Mouse (Mus musculus) forebrain, embryonic 10.5 days (tissue): Measurements from ENCODE around the gene Carns1. TPM values are rescaled to one million over a fixed set of nuclear protein-coding genes. Genes with fewer than 3 reads are reported as not detected.

Experiments used
- DNase-seq: peaks from one replicate; pipeline ENCODE4 v3.0.0-alpha.2; 2017; ENCODE audit warnings: low spot score; ENCODE audit errors: extremely low spot score
- H3K27ac ChIP-seq: fragments of 300-500 bp; sonication (generic); 2 replicates; pipeline ENCODE4 v1.5.1; 2016; ENCODE audit warnings: mild to moderate bottlenecking
- H3K27me3 ChIP-seq: fragments of 300-500 bp; sonication (generic); 2 replicates; pipeline ENCODE4 v1.6.1; 2016; ENCODE audit warnings: mild to moderate bottlenecking; ENCODE audit not compliant: poor library complexity, severe bottlenecking
- H3K36me3 ChIP-seq: fragments of 300-500 bp; sonication (generic); replicated peaks from 2 replicates; pipeline ENCODE4 v1.6.1; 2016; ENCODE audit warnings: mild to moderate bottlenecking, moderate library complexity
- H3K4me1 ChIP-seq: fragments of 300-500 bp; sonication (generic); 2 replicates; pipeline ENCODE4 v1.6.1; 2016
- H3K4me3 ChIP-seq: fragments of 300-500 bp; sonication (generic); 2 replicates; pipeline ENCODE4 v1.5.1; 2016; ENCODE audit warnings: mild to moderate bottlenecking, moderate library complexity
- H3K9me3 ChIP-seq: fragments of 300-500 bp; sonication (generic); 2 replicates; pipeline ENCODE4 v1.6.1; 2016; ENCODE audit warnings: mild to moderate bottlenecking, moderate library complexity
- WGBS: fragments of 180-500 bp; shearing (Covaris S2); methylation state at CpG from one replicate; pipeline ENCODE4 v1.1.7; 2016; 5-methylcytosine and 5-hydroxymethylcytosine counted together
- microRNA-seq: library from miRNA; unstranded; fragments of <30 nt; microRNA quantifications from one replicate; pipeline ENCODE4, GENCODE M21; 2017
- polyA plus RNA-seq: library from polyadenylated mRNA; unstranded; fragments of >200 nt; fragmentation: Nextera tagmentation; extraction: Ambion mirVana; gene quantifications from 2 replicates; pipeline ENCODE4 v1.2.1, GENCODE M21; 2016

Carns1 gene
- polyA plus RNA-seq, 1 experiment from 2014 or later, result 2.5 TPM

DNA sequence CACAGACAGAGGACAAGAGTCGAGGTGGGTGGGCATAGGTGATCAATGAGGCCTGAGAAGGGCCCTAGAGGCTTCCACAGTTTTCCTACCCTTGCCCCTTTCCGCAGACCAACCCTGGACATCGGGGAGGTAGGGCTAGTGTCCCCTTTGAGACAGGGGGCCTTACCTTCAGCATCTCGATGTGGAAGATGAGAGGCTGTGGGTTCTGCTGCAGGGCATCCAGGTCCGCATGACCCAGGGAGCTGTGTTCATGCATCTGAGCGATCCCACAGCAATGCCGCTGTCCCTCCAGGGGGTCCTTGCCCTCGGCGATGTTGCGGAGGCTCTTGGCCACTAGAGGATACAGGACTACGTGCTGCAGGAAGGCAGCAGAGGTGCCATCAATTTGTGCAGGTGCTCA is 59.5 kb downstream of the Carns1 start:
- no peak overlapping the region for H3K4me3 ChIP-seq
- no peak overlapping the region for H3K27ac ChIP-seq
- H3K9me3 ChIP-seq, result no peaks in the 10 kb centered on the region
- H3K4me1 ChIP-seq, result peaks cover 13% of the 10 kb centered on the region
- H3K27me3 ChIP-seq, result peaks cover 7% of the 10 kb centered on the region; the same call in 1 of the 2 replicates
- 83% methylated on average over 11 of the region's 11 CpGs for WGBS
- peaks cover 73% of the 10 kb centered on the region for H3K36me3 ChIP-seq
- DNase-seq, result no peak

DNA sequence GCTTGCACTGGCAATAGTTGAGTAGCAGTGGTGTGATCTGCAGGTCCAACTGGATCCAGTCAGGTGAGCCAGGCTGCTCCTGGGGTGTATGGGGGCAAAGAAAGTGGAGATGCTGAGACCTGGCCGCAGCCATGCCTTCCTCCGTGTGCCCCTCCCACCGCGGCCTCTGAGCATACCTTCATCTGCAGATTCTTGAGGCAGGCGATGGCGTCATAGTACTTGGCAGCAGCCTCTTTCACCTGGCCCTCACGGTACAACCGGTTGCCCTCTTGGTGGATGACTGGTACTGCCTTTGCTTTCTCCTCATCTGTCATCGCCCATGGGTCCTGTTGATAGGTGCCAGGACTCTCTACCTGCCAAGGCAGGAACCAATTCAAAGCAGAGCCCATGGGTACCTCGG is 60.1 kb downstream of the Carns1 start:
- Histone ChIP-seq H3K27ac (no peak overlapping the region), H3K9me3 (no peaks in the 10 kb centered on the region), H3K4me3 (no peak overlapping the region), H3K4me1 (peaks cover 6% of the 10 kb centered on the region), H3K27me3 (peaks cover 2% of the 10 kb centered on the region; the same call in 1 of the 2 replicates), H3K36me3 (peaks cover 76% of the 10 kb centered on the region)
- DNase-seq, result no peak
- 96% methylated on average over 10 of the region's 10 CpGs for WGBS

DNA sequence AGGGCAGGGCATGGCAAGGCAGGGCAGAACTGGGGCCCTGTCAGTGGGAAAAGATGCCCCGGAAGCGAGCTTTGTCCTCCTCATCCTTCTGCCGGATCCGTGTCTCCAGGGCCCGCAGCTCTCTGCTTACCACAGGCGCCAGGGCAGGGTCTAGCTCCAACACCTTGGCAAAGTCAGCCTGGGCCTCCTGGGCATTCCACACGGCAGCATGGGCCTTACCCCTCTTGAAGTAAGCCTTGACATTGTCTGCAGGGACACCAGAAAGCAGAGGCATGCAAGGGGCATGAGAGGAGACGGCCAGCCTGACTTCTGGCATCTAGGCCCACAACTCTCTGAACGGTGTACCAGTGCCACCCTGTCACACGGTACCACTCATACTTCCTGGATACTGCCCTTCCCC is 60.7 kb downstream of the Carns1 start:
- H3K36me3 ChIP-seq, result peaks cover 78% of the 10 kb centered on the region
- DNase-seq, result no peak
- H3K27me3 ChIP-seq, result no peaks in the 10 kb centered on the region
- H3K9me3 ChIP-seq, result no peaks in the 10 kb centered on the region
- 96% methylated on average over 10 of the region's 10 CpGs for WGBS
- H3K27ac ChIP-seq, result no peak overlapping the region
- H3K4me1 ChIP-seq, result peaks cover 4% of the 10 kb centered on the region
- no peak overlapping the region for H3K4me3 ChIP-seq

Small RNAs within 50 kb of the gene (microRNA-seq; reads per million reads assigned to microRNA genes)
- gene Gm26115, result not detected

Other genes with a start within 250 kb of the Carns1 start
- 0.36 and 0.58 TPM in 2 replicates for gene Aldh3b1, start 245.7 kb downstream of the Carns1 start, polyA plus RNA-seq
- 4.6 and 4.9 TPM in 2 replicates for gene Unc93b1, start 240.3 kb downstream of the Carns1 start, polyA plus RNA-seq
- gene Aldh3b3, start 216.8 kb downstream of the Carns1 start, polyA plus RNA-seq, result not detected in 2 replicates
- gene Aldh3b2, start 203.2 kb downstream of the Carns1 start, polyA plus RNA-seq, result 0.37 and 0.39 TPM in 2 replicates
- 1.8 and 2.5 TPM in 2 replicates for gene Acy3, start 188.9 kb downstream of the Carns1 start, polyA plus RNA-seq
- not detected in 2 replicates for gene Tbx10, start 182.7 kb downstream of the Carns1 start, polyA plus RNA-seq
- gene Nudt8, start 174.9 kb downstream of the Carns1 start, polyA plus RNA-seq, result 24.8 and 30.4 TPM in 2 replicates
- 2.8 and 3.5 TPM in 2 replicates for gene Gm49405, start 174.9 kb downstream of the Carns1 start, polyA plus RNA-seq
- 3.6 and 4.0 TPM in 2 replicates for gene Doc2g, start 172.2 kb downstream of the Carns1 start, polyA plus RNA-seq
- gene Ndufv1, start 162.7 kb downstream of the Carns1 start, polyA plus RNA-seq, result 208 and 210 TPM in 2 replicates
- gene Gstp1, start 137.5 kb downstream of the Carns1 start, polyA plus RNA-seq, result 412 and 423 TPM in 2 replicates
- 0.27 and 0.46 TPM in 2 replicates for gene Gstp2, start 129.5 kb downstream of the Carns1 start, polyA plus RNA-seq
- gene Gstp3, start 115.9 kb downstream of the Carns1 start, polyA plus RNA-seq, result not detected in 2 replicates
- gene Cabp2, start 93.9 kb downstream of the Carns1 start, polyA plus RNA-seq, result not detected in 2 replicates
- gene Cdk2ap2, start 78.3 kb downstream of the Carns1 start, polyA plus RNA-seq, result 85.8 and 86.6 TPM in 2 replicates
- gene Pitpnm1, start 75.5 kb downstream of the Carns1 start, polyA plus RNA-seq, result 12.1 and 15.8 TPM in 2 replicates
- 55.2 and 56.5 TPM in 2 replicates for gene Aip, start 49.6 kb downstream of the Carns1 start, polyA plus RNA-seq
- not detected in 2 replicates for gene Gpr152, start 35.7 kb downstream of the Carns1 start, polyA plus RNA-seq
- not detected in 2 replicates for gene Cabp4, start 31.4 kb downstream of the Carns1 start, polyA plus RNA-seq
- 128 and 130 TPM in 2 replicates for gene Coro1b, start 26.9 kb downstream of the Carns1 start, polyA plus RNA-seq
- gene Ptprcap, start 21.9 kb downstream of the Carns1 start, polyA plus RNA-seq, result 0.71 TPM in 1 of 2 replicates, not detected in the other
- gene Rps6kb2, start 12.1 kb downstream of the Carns1 start, polyA plus RNA-seq, result 59.7 TPM in 2 replicates
- 0.43 and 0.47 TPM in 2 replicates for gene Tbc1d10c, start 15.8 kb upstream of the Carns1 start, polyA plus RNA-seq
- 998 and 1,002 TPM in 2 replicates for gene Ppp1ca, start 16.6 kb upstream of the Carns1 start, polyA plus RNA-seq
- 57.4 and 67.1 TPM in 2 replicates for gene Rad9a, start 26.2 kb upstream of the Carns1 start, polyA plus RNA-seq
- gene Clcf1, start 38.8 kb upstream of the Carns1 start, polyA plus RNA-seq, result 0.86 and 1.1 TPM in 2 replicates
- not detected in 2 replicates for gene AC109138.7, start 38.9 kb upstream of the Carns1 start, polyA plus RNA-seq
- 10.4 and 10.6 TPM in 2 replicates for gene Pold4, start 56.4 kb upstream of the Carns1 start, polyA plus RNA-seq
- gene Ssh3, start 93.7 kb upstream of the Carns1 start, polyA plus RNA-seq, result 3.1 and 3.6 TPM in 2 replicates
- gene Ankrd13d, start 107.7 kb upstream of the Carns1 start, polyA plus RNA-seq, result 7.9 and 9.2 TPM in 2 replicates
- gene Grk2, start 130.7 kb upstream of the Carns1 start, polyA plus RNA-seq, result 13.6 and 15.0 TPM in 2 replicates
- 55.2 and 57.2 TPM in 2 replicates for gene Kdm2a, start 222.8 kb upstream of the Carns1 start, polyA plus RNA-seq